ENCODE assay signal across 9 mouse cellular contexts in the genomic region with DNA sequence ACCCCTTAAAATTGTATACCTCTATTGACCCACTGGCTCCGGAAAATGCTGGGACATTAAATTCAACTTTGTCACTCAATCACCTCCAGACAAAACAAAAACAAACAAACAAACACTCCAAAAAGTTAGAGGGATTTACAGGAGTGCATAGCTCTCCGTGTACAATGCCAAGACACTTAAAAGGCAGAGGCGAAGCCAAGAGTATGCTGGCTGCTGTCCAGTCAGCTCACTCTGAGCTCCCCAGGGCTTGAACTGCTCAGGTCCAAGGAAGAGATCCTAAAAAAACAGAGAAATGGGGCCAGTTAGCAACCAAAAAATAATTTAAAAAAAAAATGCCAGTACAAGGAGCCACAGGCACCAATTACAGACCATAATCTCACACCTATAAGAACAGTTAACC. TPM values are rescaled to one million over a fixed set of nuclear protein-coding genes. Genes with fewer than 3 reads are reported as not detected.
DNase-seq lines count a peak whose midpoint lies in the region; ATAC-seq and TF ChIP-seq lines count a peak whose summit lies in the region.
"Had no signal": no experiment of that assay in that cellular context is flagged by ENCODE, and none has a peak within 500 bp of the region (broad histone marks: within the 10 kb centered on the region; RNA-seq: fewer than 3 reads in every experiment).

No protein-coding gene starts in this region.

- H3K36me3 ChIP-seq in limb, embryonic 14.5 days (ENCODE audit: control insufficient read depth, insufficient read depth, low read length): no peaks in the 10 kb centered on the region
- H3K36me3 ChIP-seq in limb, embryonic 10.5 days: no peaks in the 10 kb centered on the region
- H3K36me3 ChIP-seq in intestine, embryonic 15.5 days: no peaks in the 10 kb centered on the region
- no peaks in the 10 kb centered on the region for H3K36me3 ChIP-seq in liver, embryonic 11.5 days (ENCODE audit: control insufficient read depth, insufficient read depth, low read length)
- H3K36me3 ChIP-seq: embryonic facial prominence, embryonic 13.5 days had no signal

- TF ChIP-seq POLR2A in limb, embryonic 14.5 days (IDR thresholded peaks at IDR 0.05; ENCODE audit: borderline replicate concordance, extremely low read depth, insufficient read depth, insufficient read length): no peak

- H3K4me3 ChIP-seq in limb, embryonic 14.5 days (replicated peaks; ENCODE audit: low read length): no peak overlapping the region
- no peak overlapping the region for H3K4me3 ChIP-seq in limb, embryonic 10.5 days
- H3K4me3 ChIP-seq in gastrocnemius, adult 2 months: peak overlapping the region; percentile 68
- no peak overlapping the region for H3K4me3 ChIP-seq in intestine, embryonic 15.5 days (replicated peaks)
- no peak overlapping the region for H3K4me3 ChIP-seq in liver, embryonic 11.5 days (ENCODE audit: low read depth, low read length)

- WGBS in limb, embryonic 14.5 days: 44% methylated on average over 3 of the region's 3 CpGs
- WGBS in limb, embryonic 10.5 days: 57% methylated on average over 3 of the region's 3 CpGs
- 29% methylated on average over 3 of the region's 3 CpGs for WGBS in intestine, embryonic 15.5 days
- 65% methylated on average over 3 of the region's 3 CpGs for WGBS in liver, embryonic 11.5 days

- no peak for TF ChIP-seq CTCF in gastrocnemius, adult 2 months (IDR thresholded peaks at IDR 0.05)

- H3K27ac ChIP-seq in limb, embryonic 14.5 days (replicated peaks; ENCODE audit: low read depth, low read length): no peak overlapping the region
- H3K27ac ChIP-seq in limb, embryonic 10.5 days: no peak overlapping the region
- H3K27ac ChIP-seq in gastrocnemius, adult 2 months: peak overlapping the region; percentile 73
- no peak overlapping the region for H3K27ac ChIP-seq in intestine, embryonic 15.5 days
- H3K27ac ChIP-seq in liver, embryonic 11.5 days (ENCODE audit: low read depth, low read length): no peak overlapping the region
- H3K27ac ChIP-seq: embryonic facial prominence, embryonic 13.5 days had no signal

- peak; percentile 80 for DNase-seq in limb, embryonic 14.5 days (ENCODE audit: low spot score)
- DNase-seq in limb, embryonic 10.5 days (ENCODE audit: low spot score): no peak
- DNase-seq in gastrocnemius, adult 2 months: peak; percentile 71
- DNase-seq in kidney, adult 9 months: peak; percentile 58
- peak; percentile 46 for DNase-seq in ovary, adult 18-20 months (ENCODE audit: low spot score)
- DNase-seq in thymus, adult 18-20 months: no peak
- no peak for DNase-seq in liver, embryonic 11.5 days (ENCODE audit: low spot score)

- H3K4me2 ChIP-seq in limb, embryonic 14.5 days (replicated peaks; ENCODE audit: low read depth, low read length, severe bottlenecking): no peak overlapping the region
- no peak overlapping the region for H3K4me2 ChIP-seq in intestine, embryonic 15.5 days (replicated peaks)
- no peak overlapping the region for H3K4me2 ChIP-seq in liver, embryonic 11.5 days

- H3K27me3 ChIP-seq in limb, embryonic 14.5 days (ENCODE audit: control insufficient read depth, insufficient read depth, low read length): no peaks in the 10 kb centered on the region; the same call in 1 of the 2 replicates
- H3K27me3 ChIP-seq in limb, embryonic 10.5 days (ENCODE audit: low read depth, poor library complexity, severe bottlenecking): peaks cover 34% of the 10 kb centered on the region
- H3K27me3 ChIP-seq in intestine, embryonic 15.5 days (replicated peaks): no peaks in the 10 kb centered on the region
- no peaks in the 10 kb centered on the region for H3K27me3 ChIP-seq in liver, embryonic 11.5 days (replicated peaks; ENCODE audit: control insufficient read depth, insufficient read depth, low read length)

- intact Hi-C loops in gastrocnemius, adult 2 months (cut with DNase I): loop anchor here (5.0 to 10.0 kb wide), 2 partner anchors 544 to 746 kb away; no protein-coding TSS in a partner anchor

- H3K4me1 ChIP-seq in limb, embryonic 14.5 days (ENCODE audit: control insufficient read depth, insufficient read depth, low read length): peaks cover 4% of the 10 kb centered on the region
- H3K4me1 ChIP-seq in limb, embryonic 10.5 days: peaks cover 8% of the 10 kb centered on the region
- peaks cover 5% of the 10 kb centered on the region; the same call in 1 of the 2 replicates for H3K4me1 ChIP-seq in intestine, embryonic 15.5 days (replicated peaks)
- no peaks in the 10 kb centered on the region for H3K4me1 ChIP-seq in liver, embryonic 11.5 days (replicated peaks; ENCODE audit: control insufficient read depth, insufficient read depth, low read length)

- H3K9ac ChIP-seq in limb, embryonic 14.5 days (ENCODE audit: low read depth, low read length, severe bottlenecking): no peak overlapping the region
- no peak overlapping the region for H3K9ac ChIP-seq in intestine, embryonic 15.5 days
- H3K9ac ChIP-seq in liver, embryonic 11.5 days (ENCODE audit: low read depth, low read length): no peak overlapping the region

- no peaks in the 10 kb centered on the region for H3K9me3 ChIP-seq in limb, embryonic 14.5 days (ENCODE audit: control insufficient read depth, low read length)
- no peaks in the 10 kb centered on the region for H3K9me3 ChIP-seq in limb, embryonic 10.5 days (replicated peaks)
- no peaks in the 10 kb centered on the region for H3K9me3 ChIP-seq in intestine, embryonic 15.5 days
- H3K9me3 ChIP-seq in liver, embryonic 11.5 days (ENCODE audit: control insufficient read depth, low read length): no peaks in the 10 kb centered on the region
- H3K9me3 ChIP-seq: embryonic facial prominence, embryonic 13.5 days had no signal

- ATAC-seq in limb, embryonic 14.5 days (ENCODE audit: low FRiP score, low read depth): no peak
- no peak for ATAC-seq in intestine, embryonic 15.5 days
- ATAC-seq in liver, embryonic 11.5 days (replicated peaks; ENCODE audit: low FRiP score): no peak

RNA-seq across cellular contexts. Expression of gene Foxo1, which starts 9.6 kb away (rescaled TPM):
- polyA plus RNA-seq in limb, embryonic 14.5 days (2012; rRNA removed): 7.6 and 9.3 TPM in 2 replicates
- 7.0 and 8.5 TPM in 2 replicates for polyA plus RNA-seq in limb, embryonic 14.5 days (2014; fragmentation: Nextera tagmentation; extraction: Ambion mirVana)
- polyA plus RNA-seq in limb, embryonic 10.5 days (2016; fragmentation: Nextera tagmentation; extraction: Ambion mirVana): 3.5 and 4.6 TPM in 2 replicates
- total RNA-seq in gastrocnemius, adult 2 months (2021): 10 to 100 TPM; 31.2 to 36.6 TPM
- polyA plus RNA-seq in intestine, embryonic 15.5 days (2015; fragmentation: Nextera tagmentation; extraction: Ambion mirVana): 5.8 and 6.4 TPM in 2 replicates
- polyA plus RNA-seq in liver, embryonic 11.5 days (2014; fragmentation: Nextera tagmentation; extraction: Ambion mirVana): 3.6 TPM in 2 replicates

Comparison
In these comparisons a context has a peak if more than half of its experiments do, and no peak if none do; other contexts are left out.
1. DNase-seq: peak in limb, embryonic 14.5 days (single experiment), gastrocnemius, adult 2 months (single experiment), kidney, adult 9 months (single experiment) and ovary, adult 18-20 months (single experiment); none in limb, embryonic 10.5 days (single experiment), thymus, adult 18-20 months (0 of 2) and liver, embryonic 11.5 days (single experiment).